Mouse (Mus musculus) kidney, adult 2 months (tissue): Measurements from ENCODE around the gene Cntrob.

Source experiments
- CTCF ChIP-seq: fragments of 200-500 bp; conservative IDR thresholded peaks from 2 replicates; pipeline ENCODE4 v1.5.1; 2011; ENCODE audit warnings: low read depth, mild to moderate bottlenecking, control low read depth, low read length, moderate library complexity, mixed read lengths; ENCODE audit not compliant: insufficient read depth, insufficient read length
- POLR2A ChIP-seq: fragments of 200-500 bp; IDR thresholded peaks from one replicate; pipeline ENCODE4 v1.6.1; 2011; ENCODE audit warnings: low read depth, low read length, control low read depth

- peak; percentile 84 for TF ChIP-seq CTCF
- TF ChIP-seq POLR2A, result no peak
Measured at GRCm38 (mm10) chr11:69258287-69258686, 65.3 kb downstream of the Cntrob start.
